Mouse (Mus musculus) olfactory bulb, adult 2 months (tissue): Measurements from ENCODE around the gene Cacnb1.

Source experiments
- CTCF ChIP-seq: fragments of 200-500 bp; IDR thresholded peaks from 2 replicates; pipeline ENCODE4 v1.5.1; 2012; ENCODE audit warnings: low read depth, mild to moderate bottlenecking, low read length, moderate library complexity; ENCODE audit not compliant: insufficient read depth
- POLR2A ChIP-seq: fragments of 200-500 bp; IDR thresholded peaks from 2 replicates; pipeline ENCODE4 v1.6.1; 2012; ENCODE audit warnings: mild to moderate bottlenecking, low read depth, low read length, moderate library complexity; ENCODE audit not compliant: insufficient read depth

- TF ChIP-seq CTCF: no peak
- no peak for TF ChIP-seq POLR2A
These were observed 22.3 kb downstream of the Cacnb1 start for GRCm38 (mm10) chr11:98000378-98001140.
